Mouse (Mus musculus): ENCODE results near the gene Brsk2.

GRCm38 (mm10) chr7:141901825-141902224, 47.7 kb upstream of the Brsk2 start:
- TF ChIP-seq CTCF (conservative IDR thresholded peaks at IDR 0.05; ENCODE audit: low read length) (no peak), NANOG (IDR thresholded peaks at IDR 0.05; ENCODE audit: borderline replicate concordance, low read length) (no peak)

Measured in E14TG2a.4 (cell line).